Comparison of ENCODE assay signal across 8 mouse cellular contexts in genomic region chr19:24555466-24555903, GRCm38 (mm10). TPM values are rescaled to one million over a fixed set of nuclear protein-coding genes. Genes with fewer than 3 reads are reported as not detected.
DNase-seq lines count a peak whose midpoint lies in the region; ATAC-seq lines count a peak whose summit lies in the region.

Gene Pip5k1b, minus strand, starts transcription at chr19:24555872.

- WGBS in hindbrain, embryonic 11.5 days, result 0% methylated on average over 12 of the region's 39 CpGs

- H3K4me3 ChIP-seq in hindbrain, embryonic 11.5 days (ENCODE audit: low read depth, low read length), result peak within 1 kb of the TSS; percentile 82

- H3K9ac ChIP-seq in hindbrain, embryonic 11.5 days (ENCODE audit: low read depth, low read length), result peak within 1 kb of the TSS; percentile 70

- peaks cover 9% of the 10 kb centered on the region for H3K27me3 ChIP-seq in hindbrain, embryonic 11.5 days (ENCODE audit: control insufficient read depth, insufficient read depth, low read length)

- ATAC-seq in frontal cortex, adult (ENCODE audit: low TSS enrichment), result peak; percentile 46
- peak; percentile 67 for ATAC-seq in hindbrain, embryonic 11.5 days (ENCODE audit: low FRiP score)

- H3K4me2 ChIP-seq in hindbrain, embryonic 11.5 days (replicated peaks; ENCODE audit: low read depth, low read length), result peak within 1 kb of the TSS; percentile 91

- peak; percentile 21 for DNase-seq in T-cell, adult 2 months (ENCODE audit: low spot score)
- peak; percentile 80 for DNase-seq in cerebellum, adult 9-10 months
- peak; percentile 63 for DNase-seq in hindbrain, embryonic 11.5 days (ENCODE audit: low spot score)
- peak; percentile 49 to 50 for DNase-seq in layer of hippocampus, postnatal 36 days
- peak; percentile 51 for DNase-seq in lung, postnatal 25 days (ENCODE audit: low spot score)
- peak; percentile 38 to 45 for DNase-seq in right cerebral cortex, postnatal 10 days (ENCODE audit: low spot score in 2 of 2)
- peak; percentile 82 for DNase-seq in yolk sac, embryonic 10.5 days (ENCODE audit: low spot score)

- H3K27ac ChIP-seq in hindbrain, embryonic 11.5 days (ENCODE audit: low read depth, low read length), result peak within 1 kb of the TSS; percentile 58

- H3K36me3 ChIP-seq in hindbrain, embryonic 11.5 days (ENCODE audit: control insufficient read depth, insufficient read depth, low read length), result no peaks in the 10 kb centered on the region

- H3K9me3 ChIP-seq in hindbrain, embryonic 11.5 days (ENCODE audit: control insufficient read depth, low read length), result no peaks in the 10 kb centered on the region

- H3K4me1 ChIP-seq in hindbrain, embryonic 11.5 days (replicated peaks; ENCODE audit: control insufficient read depth, insufficient read depth, low read length), result no peaks in the 10 kb centered on the region; the same call in none of the 2 replicates

RNA-seq across cellular contexts. Expression of gene Pip5k1b, which starts in this region (rescaled TPM):
- polyA plus RNA-seq in hindbrain, embryonic 11.5 days (2014; fragmentation: Nextera tagmentation; extraction: Ambion mirVana), result 2.0 and 2.2 TPM in 2 replicates
- total RNA-seq in layer of hippocampus, postnatal 36 days (2021), result 10 to 100 TPM; 68.7 to 78.5 TPM

Comparison
In these comparisons a context has a peak if more than half of its experiments do, and no peak if none do; other contexts are left out.
1. Peak in every context shown above with its lines: DNase-seq, ATAC-seq, H3K4me3 ChIP-seq and H3K27ac ChIP-seq.
2. DNase-seq: peak in every context shown above with its lines; median percentile 82 in yolk sac, embryonic 10.5 days; 80 in cerebellum, adult 9-10 months; 63 in hindbrain, embryonic 11.5 days; 51 in lung, postnatal 25 days; 50 in layer of hippocampus, postnatal 36 days; 42 in right cerebral cortex, postnatal 10 days; 21 in T-cell, adult 2 months.